Mouse (Mus musculus) heart, embryonic 16.5 days (tissue): ENCODE data around the gene Nr3c2. TPM values are rescaled to one million over a fixed set of nuclear protein-coding genes. Genes with fewer than 3 reads are reported as not detected.
A peak's percentile ranks its signal among the peaks of the same experiment; 100 is the strongest.

Experiments
- ATAC-seq: fragments of 200-750 bp; cut with Nextera tagmentation; replicated peaks from 2 replicates; pipeline ENCODE4 v1.8.0; 2017; ENCODE audit warnings: moderate number of reproducible peaks; ENCODE audit not compliant: insufficient read depth, low FRiP score; ENCODE audit errors: extremely low read depth
- H3K27ac ChIP-seq: fragments of 300-500 bp; sonication (generic); 2 replicates; pipeline ENCODE4 v1.5.1; 2014; ENCODE audit warnings: mild to moderate bottlenecking, low read length, control low read depth, moderate library complexity
- H3K27me3 ChIP-seq: fragments of 300-500 bp; sonication (generic); 2 replicates; pipeline ENCODE4 v1.6.1; 2014; ENCODE audit warnings: low read length, mixed read lengths; ENCODE audit not compliant: control insufficient read depth, insufficient read depth
- H3K36me3 ChIP-seq: fragments of 300-500 bp; sonication (generic); 2 replicates; pipeline ENCODE4 v1.6.1; 2014; ENCODE audit not compliant: control insufficient read depth, insufficient read depth
- H3K4me1 ChIP-seq: fragments of 300-500 bp; sonication (generic); 2 replicates; pipeline ENCODE4 v1.6.1; 2014; ENCODE audit warnings: low read length, mixed read lengths; ENCODE audit not compliant: control insufficient read depth, insufficient read depth
- H3K4me2 ChIP-seq: fragments of 300-500 bp; sonication (generic); 2 replicates; pipeline ENCODE4 v1.6.1; 2014; ENCODE audit warnings: low read depth, mild to moderate bottlenecking, control low read depth, low read length
- H3K4me3 ChIP-seq: fragments of 300-500 bp; sonication (generic); 2 replicates; pipeline ENCODE4 v1.5.1; 2014; ENCODE audit warnings: mild to moderate bottlenecking, control low read depth, low read length
- H3K9ac ChIP-seq: fragments of 300-500 bp; sonication (generic); 2 replicates; pipeline ENCODE4 v1.6.1; 2014; ENCODE audit warnings: low read length, control low read depth
- H3K9me3 ChIP-seq: fragments of 300-500 bp; sonication (generic); replicated peaks from 2 replicates; pipeline ENCODE4 v1.6.1; 2016; ENCODE audit warnings: low read length; ENCODE audit not compliant: control insufficient read depth
- WGBS: fragments of 180-500 bp; shearing (Covaris S2); extraction: QIAGEN DNeasy Blood & Tissue Kit; methylation state at CpG from one replicate; pipeline ENCODE4 v1.1.7; 2014; 5-methylcytosine and 5-hydroxymethylcytosine counted together
- polyA plus RNA-seq: library from polyadenylated mRNA; unstranded; fragments of >200 nt; fragmentation: Nextera tagmentation; extraction: Ambion mirVana; gene quantifications from 2 replicates; pipeline ENCODE4 v1.2.1, GENCODE M21; 2015

Nr3c2 gene
- polyA plus RNA-seq, 1 experiment from 2014 or later = 4.7 TPM

DNA sequence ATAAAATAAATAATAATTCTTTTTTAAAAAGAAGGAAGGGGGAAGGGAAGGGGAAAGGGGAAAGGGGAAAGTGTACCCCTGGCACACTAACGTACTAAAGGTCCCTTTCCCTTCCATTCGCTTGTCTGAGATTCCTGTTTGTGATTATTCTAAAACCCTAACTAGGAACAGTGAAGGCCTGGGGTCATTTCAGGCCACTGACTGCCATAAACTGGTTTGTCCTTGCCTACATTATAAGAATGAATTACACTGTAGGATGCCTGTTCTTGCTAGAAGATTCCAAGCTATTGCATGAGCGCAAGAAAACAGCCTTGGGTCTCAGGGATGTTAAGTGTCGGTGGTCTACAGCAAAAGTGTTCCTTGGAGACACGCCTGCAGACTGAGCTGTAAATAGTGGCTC is 355.2 kb downstream of the Nr3c2 start:
- Histone ChIP-seq H3K27ac (no peak overlapping the region), H3K9me3 (no peaks in the 10 kb centered on the region), H3K9ac (no peak overlapping the region), H3K4me2 (no peak overlapping the region), H3K4me3 (no peak overlapping the region), H3K27me3 (no peaks in the 10 kb centered on the region), H3K4me1 (no peaks in the 10 kb centered on the region), H3K36me3 (peaks cover 34% of the 10 kb centered on the region)
- no peak for ATAC-seq
- WGBS = 77% methylated on average over 5 of the region's 5 CpGs

- ATAC-seq = no peak
- no peak overlapping the region for H3K27ac ChIP-seq
- peaks cover 32% of the 10 kb centered on the region for H3K36me3 ChIP-seq
- H3K9ac ChIP-seq = no peak overlapping the region
- H3K4me2 ChIP-seq = no peak overlapping the region
- no peak overlapping the region for H3K4me3 ChIP-seq
- no peaks in the 10 kb centered on the region for H3K9me3 ChIP-seq
- no peaks in the 10 kb centered on the region for H3K27me3 ChIP-seq
- no peaks in the 10 kb centered on the region for H3K4me1 ChIP-seq
- 90% methylated on average over 5 of the region's 5 CpGs for WGBS
Observed at GRCm38 (mm10) chr8:77256450-77257084, 357.3 kb downstream of the Nr3c2 start.

DNA sequence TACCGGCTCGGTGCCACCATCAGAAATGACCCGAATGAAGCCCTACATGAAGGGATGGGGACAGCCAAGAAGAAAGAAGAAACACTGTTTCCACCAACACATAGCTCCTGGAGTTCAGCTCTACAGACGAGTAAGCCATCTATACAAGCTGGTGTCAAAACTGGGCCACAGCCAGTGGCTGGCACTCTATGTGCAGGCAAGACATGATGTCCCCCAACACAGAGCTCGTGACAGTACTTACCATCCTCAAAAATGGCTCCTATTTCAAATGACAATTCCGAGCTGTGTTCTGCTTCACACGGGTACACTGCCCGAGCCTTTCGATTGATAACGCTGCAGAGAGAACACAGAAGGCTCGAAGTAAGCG is 357.8 kb downstream of the Nr3c2 start:
- Histone ChIP-seq H3K36me3 (peaks cover 32% of the 10 kb centered on the region), H3K4me1 (no peaks in the 10 kb centered on the region), H3K9me3 (no peaks in the 10 kb centered on the region), H3K4me2 (no peak overlapping the region), H3K27ac (no peak overlapping the region), H3K4me3 (no peak overlapping the region), H3K27me3 (no peaks in the 10 kb centered on the region), H3K9ac (no peak overlapping the region)
- WGBS = 90% methylated on average over 12 of the region's 12 CpGs
- ATAC-seq = no peak

- Histone ChIP-seq H3K27me3 (no peaks in the 10 kb centered on the region), H3K4me1 (no peaks in the 10 kb centered on the region), H3K4me2 (no peak overlapping the region), H3K9me3 (no peaks in the 10 kb centered on the region), H3K4me3 (no peak overlapping the region), H3K9ac (no peak overlapping the region), H3K36me3 (peaks cover 24% of the 10 kb centered on the region), H3K27ac (no peak overlapping the region)
- 94% methylated on average over 6 of the region's 6 CpGs for WGBS
- no peak for ATAC-seq
Observed at GRCm38 (mm10) chr8:77261215-77261614, 362.0 kb downstream of the Nr3c2 start.

- no peak overlapping the region for H3K4me2 ChIP-seq
Observed at GRCm38 (mm10) chr8:77262216-77263009, 363.2 kb downstream of the Nr3c2 start.

DNA sequence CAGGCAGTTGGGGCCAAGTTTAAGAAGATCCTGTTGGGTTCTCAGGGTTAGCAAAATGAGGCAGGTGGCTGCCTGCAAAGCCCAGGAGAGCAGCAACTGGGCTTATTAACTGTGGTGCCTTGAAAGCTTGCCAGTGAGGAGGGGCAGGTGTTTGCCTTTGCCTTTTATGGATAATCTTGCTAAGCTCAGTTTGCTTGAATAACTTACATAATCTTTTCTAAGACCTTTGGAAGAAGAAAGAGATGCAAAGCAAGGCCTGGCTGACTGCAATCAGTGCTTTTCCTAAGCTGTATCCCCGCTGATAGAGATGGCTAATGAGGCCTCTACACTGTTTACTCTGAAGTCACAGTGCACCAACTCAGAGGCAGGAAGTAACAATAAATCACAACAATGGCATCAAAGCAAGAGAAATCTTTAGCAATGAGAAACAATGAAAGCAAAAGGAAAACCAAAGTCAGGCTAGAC is 368.7 kb downstream of the Nr3c2 start:
- Histone ChIP-seq H3K36me3 (peaks cover 6% of the 10 kb centered on the region), H3K27ac (no peak overlapping the region), H3K4me2 (no peak overlapping the region), H3K9ac (no peak overlapping the region), H3K9me3 (peaks cover 5% of the 10 kb centered on the region; the same call in 1 of the 2 replicates), H3K4me1 (no peaks in the 10 kb centered on the region), H3K4me3 (no peak overlapping the region), H3K27me3 (no peaks in the 10 kb centered on the region)
- 76% methylated on average over 1 of the region's 1 CpGs for WGBS
- ATAC-seq = no peak

More at GRCm38 (mm10) chr8:77262216-77263009, 363.2 kb downstream of the Nr3c2 start:
- no peaks in the 10 kb centered on the region for H3K27me3 ChIP-seq
- no peaks in the 10 kb centered on the region for H3K4me1 ChIP-seq
- H3K36me3 ChIP-seq = peaks cover 17% of the 10 kb centered on the region
- H3K4me3 ChIP-seq = no peak overlapping the region
- no peak overlapping the region for H3K9ac ChIP-seq
- 84% methylated on average over 12 of the region's 12 CpGs for WGBS
- H3K27ac ChIP-seq = no peak overlapping the region
- H3K9me3 ChIP-seq = no peaks in the 10 kb centered on the region
- ATAC-seq = no peak

- H3K9ac ChIP-seq = no peak overlapping the region
- peaks cover 6% of the 10 kb centered on the region for H3K36me3 ChIP-seq
- H3K4me1 ChIP-seq = peaks cover 10% of the 10 kb centered on the region
- no peaks in the 10 kb centered on the region for H3K27me3 ChIP-seq
- H3K9me3 ChIP-seq = peaks cover 5% of the 10 kb centered on the region; the same call in 1 of the 2 replicates
- no peak overlapping the region for H3K4me3 ChIP-seq
- ATAC-seq = no peak
- no peak overlapping the region for H3K27ac ChIP-seq
- WGBS = 90% methylated on average over 6 of the region's 6 CpGs
- H3K4me2 ChIP-seq = no peak overlapping the region
Observed at GRCm38 (mm10) chr8:77272136-77272535, 372.9 kb downstream of the Nr3c2 start.

DNA sequence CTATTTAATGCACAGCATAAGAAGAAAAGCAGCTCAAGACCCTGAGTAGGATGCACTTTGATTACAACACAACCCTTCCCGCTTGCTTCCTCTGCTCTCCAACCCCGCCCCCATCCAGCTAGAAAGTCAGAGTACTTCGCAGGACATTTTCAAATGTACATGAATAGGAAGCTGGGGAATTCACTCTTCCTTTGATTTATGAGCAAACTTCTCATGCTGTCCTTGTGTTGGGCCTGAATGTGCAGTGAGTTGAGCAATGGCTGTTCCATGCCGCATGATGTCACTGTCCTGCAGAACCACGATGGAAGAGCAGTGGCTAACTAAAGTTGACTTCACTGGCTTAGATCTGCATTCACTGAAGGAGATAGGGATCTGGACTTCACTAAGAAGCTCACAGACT is 376.3 kb downstream of the Nr3c2 start:
- WGBS = 84% methylated on average over 5 of the region's 5 CpGs
- H3K9ac ChIP-seq = no peak overlapping the region
- ATAC-seq = no peak
- H3K27ac ChIP-seq = no peak overlapping the region
- H3K4me1 ChIP-seq = peaks cover 14% of the 10 kb centered on the region
- no peaks in the 10 kb centered on the region for H3K27me3 ChIP-seq
- no peak overlapping the region for H3K4me2 ChIP-seq
- no peak overlapping the region for H3K4me3 ChIP-seq
- no peaks in the 10 kb centered on the region; the same call in 1 of the 2 replicates for H3K36me3 ChIP-seq
- H3K9me3 ChIP-seq = no peaks in the 10 kb centered on the region

DNA sequence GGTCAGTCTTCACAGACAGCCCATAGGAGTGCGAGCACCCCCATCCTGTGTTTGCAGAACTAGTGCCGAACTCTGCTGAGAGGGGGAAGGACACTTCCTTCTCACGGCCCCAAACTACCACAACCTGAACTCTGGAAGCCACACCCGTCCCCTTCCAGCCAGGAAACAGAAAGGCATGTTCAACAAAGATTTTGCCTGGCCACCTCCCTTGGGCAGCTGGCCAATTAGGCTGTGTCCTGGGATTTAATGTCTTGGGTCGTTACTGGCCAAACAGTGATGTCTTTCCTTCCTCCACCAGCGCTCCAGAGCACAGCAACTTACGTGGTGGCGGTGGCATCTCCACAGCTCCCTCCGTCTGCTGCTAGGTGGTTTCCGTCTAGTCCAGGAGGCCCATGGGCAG is 377.6 kb downstream of the Nr3c2 start:
- 67% methylated on average over 10 of the region's 10 CpGs for WGBS
- peaks cover 14% of the 10 kb centered on the region for H3K4me1 ChIP-seq
- no peaks in the 10 kb centered on the region for H3K36me3 ChIP-seq
- peak overlapping the region; percentile 25 for H3K4me2 ChIP-seq
- ATAC-seq = 0 out of 2 replicates have a peak, but pooled peaks have one; percentile 23
- H3K27ac ChIP-seq = 0 out of 2 replicates have a peak overlapping the region, but pooled peaks have one; percentile 21
- no peaks in the 10 kb centered on the region for H3K9me3 ChIP-seq
- no peak overlapping the region for H3K9ac ChIP-seq
- H3K4me3 ChIP-seq = no peak overlapping the region
- H3K27me3 ChIP-seq = no peaks in the 10 kb centered on the region
